Mouse (Mus musculus): ENCODE measurements at regions not wholly inside any gene's neighbourhood (a gene's known extent, or its start where the extent isn't known, plus 50 kb on each side); places are given as distances from the start of the nearest gene placed in this dataset.

DNA sequence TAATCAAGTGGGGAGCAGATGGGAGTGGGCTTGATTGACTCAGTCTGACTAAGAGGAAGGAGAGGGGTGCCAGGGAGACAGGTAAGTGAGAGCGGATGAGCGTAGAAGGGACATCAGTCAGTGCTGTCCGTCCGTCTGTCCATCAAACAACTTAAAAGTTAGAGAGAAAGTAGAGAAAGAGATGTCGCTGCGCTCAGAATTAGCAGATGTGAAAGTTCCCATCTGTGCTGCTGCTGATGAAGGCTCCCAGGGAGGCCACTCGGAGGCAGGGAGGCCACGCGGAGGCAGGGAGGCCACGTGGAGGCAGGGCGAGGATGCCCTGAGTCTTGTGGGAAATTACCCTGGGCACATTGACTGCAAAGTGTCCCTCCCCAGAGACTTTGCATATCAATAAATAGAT lies 118.4 kb upstream of the Tbca start:
- TF ChIP-seq CTCF (IDR thresholded peaks at IDR 0.05; ENCODE audit: borderline replicate concordance, extremely low read depth, insufficient read depth, insufficient read length) (no peak), POLR2A (IDR thresholded peaks at IDR 0.05; ENCODE audit: borderline replicate concordance, extremely low read depth, insufficient read depth, insufficient read length, poor library complexity, severe bottlenecking) (no peak)

All from brain, embryonic 14.5 days (tissue).